Mouse (Mus musculus): ENCODE data around the gene Apba1.

DNA sequence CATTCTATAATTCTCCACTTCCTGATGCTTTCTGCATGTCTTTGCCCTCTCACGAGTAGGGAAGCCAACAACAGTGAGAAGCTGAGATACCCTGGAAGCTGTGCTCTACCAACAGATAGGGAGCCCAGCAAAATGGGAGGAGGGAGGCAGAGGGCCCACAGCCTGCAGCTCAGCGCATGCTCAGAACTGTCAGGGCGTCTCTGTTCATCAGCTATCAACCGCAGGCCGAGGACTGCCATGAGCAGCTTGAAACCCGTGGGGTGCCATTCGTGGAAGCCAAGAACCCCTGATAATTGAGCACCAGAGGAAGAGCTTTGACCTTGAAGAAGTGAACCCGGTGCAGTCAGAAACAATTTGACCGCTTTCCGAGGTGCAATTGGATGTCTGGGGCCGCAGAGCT, 108.4 kb downstream of the Apba1 start:
- TF ChIP-seq CTCF (IDR thresholded peaks at IDR 0.05; ENCODE audit: control insufficient read depth, insufficient read depth, low read length), result no peak
- no peak for TF ChIP-seq POLR2A (IDR thresholded peaks at IDR 0.05; ENCODE audit: borderline replicate concordance, control insufficient read depth, low read depth, low read length)

Measured in bone marrow, adult 2 months (tissue).